Mouse (Mus musculus) left cerebral cortex, adult 18-20 months (tissue): ENCODE measurements around the gene Zbtb20. TPM values are rescaled to one million over a fixed set of nuclear protein-coding genes. Genes with fewer than 3 reads are reported as not detected.

Experiments
- DNase-seq, 2 experiments: peaks; one replicate each; pipeline ENCODE4 v3.0.0; 2021 to 2022; ENCODE audit warnings: low spot score in 2 of 2, mixed read lengths in 1 of 2
- microRNA-seq, 2 experiments: library from miRNA; unstranded; fragments of <30 nt; microRNA quantifications; one replicate each; pipeline ENCODE4 v1.2.0; 2021
- total RNA-seq, 2 experiments: library from RNA; stranded (reverse); gene quantifications; 2 replicates each; pipeline ENCODE4 v1.2.3; 2021

Gene Zbtb20
- total RNA-seq, 2 experiments from 2014 or later: 44.7 to 44.8 TPM

- DNase-seq: no peak
These were observed 797.0 kb downstream of the Zbtb20 start for GRCm38 (mm10) chr16:43672697-43673096.

DNA sequence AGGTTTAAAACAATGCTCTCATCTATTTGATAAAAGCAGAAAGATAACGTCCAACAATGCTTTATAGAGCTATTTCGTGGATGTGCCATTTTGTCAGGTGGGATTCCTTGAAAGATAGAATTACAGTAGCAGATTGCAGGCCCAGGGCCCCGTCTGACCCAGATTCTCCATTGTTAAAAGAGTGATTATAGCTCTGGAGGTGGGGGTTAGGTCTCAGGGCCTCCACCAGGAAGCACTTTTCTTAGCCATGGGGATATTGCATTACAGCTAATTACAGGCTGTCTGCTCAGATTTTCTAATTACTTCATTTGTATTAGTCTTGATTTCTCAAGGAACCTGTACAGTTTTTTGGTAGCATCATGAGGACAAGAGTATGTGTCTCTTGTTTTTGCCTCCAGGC lies 798.7 kb downstream of the Zbtb20 start:
- no peak for DNase-seq

GRCm38 (mm10) chr16:43687968-43688367 lies 812.3 kb downstream of the Zbtb20 start:
- no peak for DNase-seq

GRCm38 (mm10) chr16:43690211-43690690 lies 814.6 kb downstream of the Zbtb20 start:
- no peak for DNase-seq

GRCm38 (mm10) chr16:43690912-43691311 lies 815.2 kb downstream of the Zbtb20 start:
- DNase-seq: no peak

GRCm38 (mm10) chr16:43691741-43692140 lies 816.1 kb downstream of the Zbtb20 start:
- no peak for DNase-seq

Small RNA genes within 50 kb of the gene (microRNA-seq; reads per million reads assigned to microRNA genes)
- gene Mir568: 0 reads per million in 2 experiments
